Mouse (Mus musculus): ENCODE results near the gene Snx29. TPM values are rescaled to one million over a fixed set of nuclear protein-coding genes. Genes with fewer than 3 reads are reported as not detected.

The Snx29 gene
- total and polyA plus RNA-seq, 2 experiments: 2.0 to 10.3 TPM

- WGBS: 89% methylated on average over 8 of the region's 8 CpGs
- no peak overlapping the region for H3K4me3 ChIP-seq (ENCODE audit: insufficient read depth, low read depth, low read length)
- no peak for DNase-seq (ENCODE audit: extremely low read depth, low read depth, low spot score)
- 0 out of 2 replicates have a peak, but pooled peaks cover 3% of the 10 kb centered on the region for H3K79me2 ChIP-seq (ENCODE audit: control insufficient read depth, insufficient read depth, low read length)
- no peaks in the 10 kb centered on the region for H3K27me3 ChIP-seq (ENCODE audit: control insufficient read depth, insufficient read depth, low read length)
- TF ChIP-seq CTCF (IDR thresholded peaks at IDR 0.05; ENCODE audit: low read depth, low read length): no peak
- TF ChIP-seq POLR2A (IDR thresholded peaks at IDR 0.05; ENCODE audit: extremely low read depth, insufficient read depth, low read length): no peak
- H3K4me1 ChIP-seq (ENCODE audit: control insufficient read depth, insufficient read depth, low read length): no peaks in the 10 kb centered on the region
- no peak overlapping the region for H3K9ac ChIP-seq (ENCODE audit: low read depth, low read length)
- no peak overlapping the region for H3K27ac ChIP-seq (replicated peaks; ENCODE audit: insufficient read depth, low read depth, low read length)
- no peaks in the 10 kb centered on the region; the same call in 1 of the 2 replicates for H3K36me3 ChIP-seq (ENCODE audit: control insufficient read depth, insufficient read depth, low read length)
These were observed 227.5 kb downstream of the Snx29 start for GRCm38 (mm10) chr16:11550043-11550725.

DNA sequence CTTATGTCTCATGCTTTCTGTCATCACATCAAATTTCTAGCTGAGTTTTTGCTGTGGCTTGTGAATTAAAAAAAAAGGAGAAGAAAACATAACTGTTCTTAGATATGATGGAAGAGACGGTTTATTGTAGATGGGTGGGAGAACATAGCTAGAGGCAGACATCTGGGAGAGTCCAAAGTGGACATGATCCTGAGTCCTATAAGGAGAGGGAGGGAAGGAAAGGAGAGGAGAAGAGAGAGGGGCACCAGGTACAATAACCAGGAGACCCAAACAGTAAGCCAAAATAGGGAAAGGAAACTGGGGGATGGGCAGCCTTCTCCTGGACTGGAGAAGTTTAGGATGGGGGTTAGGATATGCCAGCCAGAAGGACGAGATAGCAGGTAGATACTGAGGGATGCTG lies 239.0 kb downstream of the Snx29 start:
- H3K27ac ChIP-seq (replicated peaks; ENCODE audit: insufficient read depth, low read depth, low read length): no peak overlapping the region
- WGBS: 99% methylated on average over 2 of the region's 2 CpGs
- no peaks in the 10 kb centered on the region for H3K79me2 ChIP-seq (ENCODE audit: control insufficient read depth, insufficient read depth, low read length)
- no peaks in the 10 kb centered on the region for H3K27me3 ChIP-seq (ENCODE audit: control insufficient read depth, insufficient read depth, low read length)
- no peak for DNase-seq (ENCODE audit: extremely low read depth, low read depth, low spot score)
- TF ChIP-seq CTCF (IDR thresholded peaks at IDR 0.05; ENCODE audit: low read depth, low read length) (no peak), POLR2A (IDR thresholded peaks at IDR 0.05; ENCODE audit: extremely low read depth, insufficient read depth, low read length) (no peak)
- no peak overlapping the region for H3K9ac ChIP-seq (ENCODE audit: low read depth, low read length)
- no peak overlapping the region for H3K4me3 ChIP-seq (ENCODE audit: insufficient read depth, low read depth, low read length)
- no peaks in the 10 kb centered on the region for H3K4me1 ChIP-seq (ENCODE audit: control insufficient read depth, insufficient read depth, low read length)
- H3K36me3 ChIP-seq (ENCODE audit: control insufficient read depth, insufficient read depth, low read length): no peaks in the 10 kb centered on the region

DNA sequence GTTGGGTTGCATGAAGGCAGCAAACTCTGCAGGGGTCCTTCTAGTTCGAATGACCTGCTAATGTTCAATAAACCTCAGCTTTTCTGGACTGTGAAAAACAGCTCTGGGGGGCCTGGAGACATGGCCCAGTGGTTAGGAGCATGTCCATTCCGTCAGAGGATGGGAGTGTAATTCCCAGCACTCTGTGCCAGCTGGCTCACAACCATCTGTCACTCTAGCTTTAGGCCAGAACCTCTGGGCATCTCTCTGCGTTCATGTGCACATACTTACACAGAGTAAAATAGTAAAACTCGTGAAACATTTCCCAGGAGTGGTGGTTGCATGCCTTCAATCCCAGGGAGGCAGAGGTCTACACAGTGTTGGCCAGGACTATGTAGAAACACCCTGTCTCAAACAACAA lies 241.1 kb downstream of the Snx29 start:
- Histone ChIP-seq H3K4me3 (ENCODE audit: insufficient read depth, low read depth, low read length) (no peak overlapping the region), H3K36me3 (ENCODE audit: control insufficient read depth, insufficient read depth, low read length) (no peaks in the 10 kb centered on the region), H3K27me3 (ENCODE audit: control insufficient read depth, insufficient read depth, low read length) (no peaks in the 10 kb centered on the region), H3K4me1 (ENCODE audit: control insufficient read depth, insufficient read depth, low read length) (peaks cover 4% of the 10 kb centered on the region; the same call in 1 of the 2 replicates), H3K79me2 (ENCODE audit: control insufficient read depth, insufficient read depth, low read length) (no peaks in the 10 kb centered on the region), H3K9ac (ENCODE audit: low read depth, low read length) (no peak overlapping the region), H3K27ac (replicated peaks; ENCODE audit: insufficient read depth, low read depth, low read length) (no peak overlapping the region)
- no peak for DNase-seq (ENCODE audit: extremely low read depth, low read depth, low spot score)
- WGBS: 61% methylated on average over 4 of the region's 4 CpGs
- TF ChIP-seq CTCF (IDR thresholded peaks at IDR 0.05; ENCODE audit: low read depth, low read length) (no peak), POLR2A (IDR thresholded peaks at IDR 0.05; ENCODE audit: extremely low read depth, insufficient read depth, low read length) (no peak)

- no peaks in the 10 kb centered on the region for H3K79me2 ChIP-seq (ENCODE audit: control insufficient read depth, insufficient read depth, low read length)
- H3K36me3 ChIP-seq (ENCODE audit: control insufficient read depth, insufficient read depth, low read length): no peaks in the 10 kb centered on the region
- H3K9ac ChIP-seq (ENCODE audit: low read depth, low read length): no peak overlapping the region
- H3K27ac ChIP-seq (replicated peaks; ENCODE audit: insufficient read depth, low read depth, low read length): no peak overlapping the region
- no peak for DNase-seq (ENCODE audit: extremely low read depth, low read depth, low spot score)
- no peak overlapping the region for H3K4me3 ChIP-seq (ENCODE audit: insufficient read depth, low read depth, low read length)
- no peaks in the 10 kb centered on the region for H3K27me3 ChIP-seq (ENCODE audit: control insufficient read depth, insufficient read depth, low read length)
- TF ChIP-seq CTCF (IDR thresholded peaks at IDR 0.05; ENCODE audit: low read depth, low read length) (no peak), POLR2A (IDR thresholded peaks at IDR 0.05; ENCODE audit: extremely low read depth, insufficient read depth, low read length) (no peak)
- WGBS: 76% methylated on average over 11 of the region's 11 CpGs
- peaks cover 4% of the 10 kb centered on the region; the same call in 1 of the 2 replicates for H3K4me1 ChIP-seq (ENCODE audit: control insufficient read depth, insufficient read depth, low read length)
These were observed 242.4 kb downstream of the Snx29 start for GRCm38 (mm10) chr16:11565126-11565525.

- DNase-seq (ENCODE audit: extremely low read depth, low read depth, low spot score): no peak
These were observed 244.9 kb downstream of the Snx29 start for GRCm38 (mm10) chr16:11567594-11567993.

DNA sequence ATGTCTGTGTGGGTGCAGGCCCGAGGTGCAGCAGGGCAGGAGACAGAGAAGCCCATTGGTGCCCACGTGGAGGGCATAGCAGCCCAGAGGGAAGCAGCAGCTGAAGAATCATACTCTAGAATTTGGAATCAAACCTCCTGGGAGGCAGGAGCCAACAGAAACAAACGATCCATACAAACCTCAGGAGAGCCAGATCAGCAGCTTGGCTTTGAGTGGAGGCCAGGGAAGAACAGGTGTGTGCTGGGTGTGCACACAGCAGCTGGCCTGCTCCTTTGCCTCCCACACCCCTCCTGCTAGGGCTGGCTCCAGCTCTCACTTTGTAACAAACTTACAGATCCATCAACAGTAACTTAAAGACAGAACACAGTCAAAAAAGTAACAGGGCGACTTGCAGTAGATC lies 245.4 kb downstream of the Snx29 start:
- no peak overlapping the region for H3K27ac ChIP-seq (replicated peaks; ENCODE audit: insufficient read depth, low read depth, low read length)
- peak; percentile 3 for DNase-seq (ENCODE audit: extremely low read depth, low read depth, low spot score)

More at GRCm38 (mm10) chr16:11567594-11567993, 244.9 kb downstream of the Snx29 start:
- Histone ChIP-seq H3K27ac (replicated peaks; ENCODE audit: insufficient read depth, low read depth, low read length) (no peak overlapping the region), H3K4me1 (ENCODE audit: control insufficient read depth, insufficient read depth, low read length) (peaks cover 4% of the 10 kb centered on the region; the same call in 1 of the 2 replicates), H3K9ac (ENCODE audit: low read depth, low read length) (no peak overlapping the region), H3K4me3 (ENCODE audit: insufficient read depth, low read depth, low read length) (no peak overlapping the region), H3K36me3 (ENCODE audit: control insufficient read depth, insufficient read depth, low read length) (peaks cover 9% of the 10 kb centered on the region), H3K27me3 (ENCODE audit: control insufficient read depth, insufficient read depth, low read length) (no peaks in the 10 kb centered on the region), H3K79me2 (ENCODE audit: control insufficient read depth, insufficient read depth, low read length) (no peaks in the 10 kb centered on the region)
- WGBS: 81% methylated on average over 3 of the region's 3 CpGs
- TF ChIP-seq POLR2A (IDR thresholded peaks at IDR 0.05; ENCODE audit: extremely low read depth, insufficient read depth, low read length) (no peak), CTCF (IDR thresholded peaks at IDR 0.05; ENCODE audit: low read depth, low read length) (no peak)

More for the DNA sequence above, 245.4 kb downstream of the Snx29 start:
- Histone ChIP-seq H3K36me3 (ENCODE audit: control insufficient read depth, insufficient read depth, low read length) (peaks cover 9% of the 10 kb centered on the region), H3K4me1 (ENCODE audit: control insufficient read depth, insufficient read depth, low read length) (peaks cover 4% of the 10 kb centered on the region; the same call in 1 of the 2 replicates), H3K4me3 (ENCODE audit: insufficient read depth, low read depth, low read length) (no peak overlapping the region), H3K79me2 (ENCODE audit: control insufficient read depth, insufficient read depth, low read length) (no peaks in the 10 kb centered on the region), H3K27me3 (ENCODE audit: control insufficient read depth, insufficient read depth, low read length) (no peaks in the 10 kb centered on the region), H3K9ac (ENCODE audit: low read depth, low read length) (no peak overlapping the region)
- WGBS: 78% methylated on average over 4 of the region's 4 CpGs
- TF ChIP-seq CTCF (IDR thresholded peaks at IDR 0.05; ENCODE audit: low read depth, low read length): no peak
- no peak for TF ChIP-seq POLR2A (IDR thresholded peaks at IDR 0.05; ENCODE audit: extremely low read depth, insufficient read depth, low read length)
